ENCODE assay signal across 24 mouse cellular contexts in the genomic region with DNA sequence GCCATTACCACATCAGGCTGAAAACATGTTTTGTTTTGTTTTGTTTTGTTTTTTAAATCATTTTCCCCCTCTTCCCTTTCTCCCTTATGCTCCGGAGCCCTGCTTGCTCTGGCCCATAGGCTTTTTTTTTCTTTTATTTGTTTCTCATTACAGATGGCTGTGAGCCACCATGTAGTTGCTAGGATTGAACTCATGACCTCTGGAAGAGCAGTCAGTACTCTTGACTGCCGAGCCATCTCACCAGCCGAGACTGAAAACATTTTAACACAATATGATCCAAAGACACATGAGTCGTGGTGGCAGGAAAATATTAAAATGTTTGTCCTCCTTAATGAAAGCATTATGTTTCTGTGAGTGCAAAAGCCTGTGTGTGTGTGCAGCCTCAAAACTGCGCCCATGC.
DNase-seq lines count a peak whose midpoint lies in the region; ATAC-seq and TF ChIP-seq lines count a peak whose summit lies in the region.
"Had no signal": no experiment of that assay in that cellular context is flagged by ENCODE, and none has a peak within 500 bp of the region (broad histone marks: within the 10 kb centered on the region; RNA-seq: fewer than 3 reads in every experiment).

No protein-coding gene starts in this region.

- intact Hi-C loops in heart, postnatal 25 days (cut with DNase I), result no loop called here

- H3K9me3 ChIP-seq in ES-E14 (ENCODE audit: control insufficient read depth, insufficient read depth, low read depth, low read length), result no peaks in the 10 kb centered on the region
- no peaks in the 10 kb centered on the region for H3K9me3 ChIP-seq in embryonic facial prominence, embryonic 14.5 days (ENCODE audit: control insufficient read depth, low read length)
- H3K9me3 ChIP-seq: forebrain, embryonic 10.5 days; forebrain, embryonic 13.5 days; hindbrain, embryonic 10.5 days; hindbrain, embryonic 13.5 days; intestine, embryonic 15.5 days had no signal

- peak overlapping the region; percentile 24; the same call in 1 of the 2 replicates for H3K4me3 ChIP-seq in layer of hippocampus, adult 2 months
- H3K4me3 ChIP-seq in ES-E14 (ENCODE audit: insufficient read depth in 1 of 2, low read depth in 1 of 2, low read length in 2 of 2, poor library complexity in 1 of 2, severe bottlenecking in 1 of 2), result no peak overlapping the region
- no peak overlapping the region for H3K4me3 ChIP-seq in embryonic facial prominence, embryonic 14.5 days (ENCODE audit: low read depth, low read length)
- H3K4me3 ChIP-seq: forebrain, embryonic 13.5 days; heart, adult 2 months; hindbrain, embryonic 13.5 days; intestine, embryonic 15.5 days had no signal

- H3K27ac ChIP-seq in layer of hippocampus, adult 2 months, result no peak overlapping the region
- H3K27ac ChIP-seq in ES-E14 (ENCODE audit: insufficient read depth, low read depth, low read length, poor library complexity, severe bottlenecking), result no peak overlapping the region
- no peak overlapping the region for H3K27ac ChIP-seq in embryonic facial prominence, embryonic 14.5 days (replicated peaks; ENCODE audit: low read depth, low read length)
- H3K27ac ChIP-seq: forebrain, embryonic 10.5 days; forebrain, embryonic 13.5 days; heart, adult 2 months; hindbrain, embryonic 10.5 days; hindbrain, embryonic 13.5 days; intestine, embryonic 15.5 days had no signal

- H3K9ac ChIP-seq in ES-E14 (ENCODE audit: insufficient read depth, low read depth, low read length, poor library complexity, severe bottlenecking), result peak overlapping the region; percentile 34; the same call in 1 of the 2 replicates
- H3K9ac ChIP-seq in embryonic facial prominence, embryonic 14.5 days (ENCODE audit: low read depth, low read length), result no peak overlapping the region
- H3K9ac ChIP-seq: forebrain, embryonic 13.5 days; hindbrain, embryonic 13.5 days; intestine, embryonic 15.5 days had no signal

- H3K36me3 ChIP-seq in ES-E14 (ENCODE audit: control insufficient read depth, insufficient read depth, low read length, poor library complexity, severe bottlenecking), result no peaks in the 10 kb centered on the region
- no peaks in the 10 kb centered on the region for H3K36me3 ChIP-seq in embryonic facial prominence, embryonic 14.5 days (ENCODE audit: control insufficient read depth, insufficient read depth, low read length)
- H3K36me3 ChIP-seq: forebrain, embryonic 10.5 days; hindbrain, embryonic 10.5 days; hindbrain, embryonic 13.5 days; intestine, embryonic 15.5 days had no signal

- DNase-seq in layer of hippocampus, adult 2 months (ENCODE audit: low spot score in 2 of 2), result no peak
- no peak for DNase-seq in layer of hippocampus, adult 9-10 months (ENCODE audit: low spot score)
- no peak for DNase-seq in ES-E14 (ENCODE audit: low read depth, low spot score)
- DNase-seq in embryonic facial prominence, embryonic 14.5 days (ENCODE audit: low spot score), result peak; percentile 58
- DNase-seq in heart, postnatal 25 days (ENCODE audit: low spot score), result no peak
- no peak for DNase-seq in heart, adult 8-10 months (ENCODE audit: low spot score)
- DNase-seq: adrenal gland, adult 8-10 months; adrenal gland, postnatal 25 days; B cell, adult 2 months; cerebellum, adult 11-12 months; cerebellum, adult 8-10 months; cerebellum, postnatal 36 days; embryo, embryonic 11 days; gastrocnemius, postnatal 10 days; gastrocnemius, postnatal 36 days; heart, adult 2 months; heart, postnatal 36 days; kidney, adult 11 months had no signal

- no peaks in the 10 kb centered on the region for H3K27me3 ChIP-seq in embryonic facial prominence, embryonic 14.5 days (replicated peaks; ENCODE audit: control insufficient read depth, insufficient read depth, low read length)
- H3K27me3 ChIP-seq: CH12.LX; forebrain, embryonic 13.5 days; hindbrain, embryonic 13.5 days; intestine, embryonic 15.5 days had no signal

- H3K4me2 ChIP-seq in embryonic facial prominence, embryonic 14.5 days (ENCODE audit: low read depth, low read length), result no peak overlapping the region
- H3K4me2 ChIP-seq: forebrain, embryonic 13.5 days had no signal

- 39% methylated on average over 5 of the region's 5 CpGs for WGBS in embryonic facial prominence, embryonic 14.5 days

- no peak for ATAC-seq in embryonic facial prominence, embryonic 14.5 days (ENCODE audit: low read depth)

- H3K4me1 ChIP-seq in ES-E14 (ENCODE audit: control insufficient read depth in 2 of 2, insufficient read depth in 2 of 2, low read length in 2 of 2, poor library complexity in 1 of 2), result no peaks in the 10 kb centered on the region; a peak in 1 of 4 replicates
- peaks cover 10% of the 10 kb centered on the region; the same call in 1 of the 2 replicates for H3K4me1 ChIP-seq in embryonic facial prominence, embryonic 14.5 days (ENCODE audit: control insufficient read depth, insufficient read depth, low read length)

- no peak for TF ChIP-seq CTCF in layer of hippocampus, adult 2 months (conservative IDR thresholded peaks at IDR 0.05)

- in situ Hi-C loops in ES-E14 (cut with MboI; ENCODE audit: low sequenced_read_pairs in 2 of 2, unreplicated experiment in 2 of 2), result loop anchor here (10.0 kb wide), 1 partner anchor 99 kb away; no protein-coding TSS in a partner anchor

TF ChIP-seq in ES-E14, 5 proteins besides CTCF, POLR2A, EP300 and RAD21:
- TF ChIP-seq MAFK (IDR thresholded peaks at IDR 0.05; ENCODE audit: insufficient read depth, low read depth, low read length) (no peak), HCFC1 (IDR thresholded peaks at IDR 0.05; ENCODE audit: borderline replicate concordance, insufficient read depth, low read length) (no peak), ZC3H11A (IDR thresholded peaks at IDR 0.05; ENCODE audit: borderline replicate concordance, low read depth, low read length) (no peak), ZNF384 (IDR thresholded peaks at IDR 0.05; ENCODE audit: low read depth, low read length) (no peak), CHD2 (IDR thresholded peaks at IDR 0.05; ENCODE audit: low read depth, low read length) (no peak)
TF ChIP-seq in ES-E14: peak in this region for 0.
